Mouse (Mus musculus) neural tube, embryonic 13.5 days (tissue): Measurements from ENCODE around the gene Raph1. TPM values are rescaled to one million over a fixed set of nuclear protein-coding genes. Genes with fewer than 3 reads are reported as not detected.
"Not testable (repeated sequence)": the region's sequence is repeated elsewhere in the genome, so short reads cannot be mapped to it uniquely, and the experiment has no call there.

Experiments used
- ATAC-seq: fragments of 200-750 bp; cut with Nextera tagmentation; 2 replicates; pipeline ENCODE4 v1.8.0; 2017; ENCODE audit warnings: low read depth, mild to moderate bottlenecking, moderate TSS enrichment, moderate library complexity
- H3K27ac ChIP-seq: fragments of 300-500 bp; sonication (generic); replicated peaks from 2 replicates; pipeline ENCODE4 v1.5.1; 2015; ENCODE audit warnings: moderate library complexity, mild to moderate bottlenecking, inconsistent platforms
- H3K27me3 ChIP-seq: fragments of 300-500 bp; sonication (generic); 2 replicates; pipeline ENCODE4 v1.6.1; 2015; ENCODE audit warnings: mild to moderate bottlenecking, inconsistent platforms
- H3K36me3 ChIP-seq: fragments of 300-500 bp; sonication (generic); 2 replicates; pipeline ENCODE4 v1.6.1; 2015; ENCODE audit warnings: mild to moderate bottlenecking, inconsistent platforms
- H3K4me1 ChIP-seq: fragments of 300-500 bp; sonication (generic); replicated peaks from 2 replicates; pipeline ENCODE4 v1.6.1; 2015; ENCODE audit warnings: inconsistent platforms
- H3K4me2 ChIP-seq: fragments of 300-500 bp; sonication (generic); 2 replicates; pipeline ENCODE4 v1.6.1; 2015; ENCODE audit warnings: inconsistent platforms, mild to moderate bottlenecking, moderate library complexity
- H3K4me3 ChIP-seq: fragments of 300-500 bp; sonication (generic); 2 replicates; pipeline ENCODE4 v1.5.1; 2015; ENCODE audit warnings: mild to moderate bottlenecking, inconsistent platforms
- H3K9ac ChIP-seq: fragments of 300-500 bp; sonication (generic); 2 replicates; pipeline ENCODE4 v1.6.1; 2015; ENCODE audit warnings: moderate library complexity, mild to moderate bottlenecking, inconsistent platforms
- H3K9me3 ChIP-seq: fragments of 300-500 bp; sonication (generic); 2 replicates; pipeline ENCODE4 v1.6.1; 2016; ENCODE audit warnings: inconsistent platforms
- WGBS: fragments of 180-500 bp; shearing (Covaris S2); methylation state at CpG from one replicate; pipeline ENCODE4 v1.1.7; 2015; 5-methylcytosine and 5-hydroxymethylcytosine counted together
- microRNA-seq: library from miRNA; unstranded; fragments of <30 nt; microRNA quantifications from one replicate; pipeline ENCODE4, GENCODE M21; 2016
- polyA plus RNA-seq: library from polyadenylated mRNA; unstranded; fragments of >200 nt; fragmentation: Nextera tagmentation; extraction: Ambion mirVana; gene quantifications from 2 replicates; pipeline ENCODE4 v1.2.1, GENCODE M21; 2015

The Raph1 gene
- polyA plus RNA-seq, 1 experiment from 2014 or later = 30.0 TPM

DNA sequence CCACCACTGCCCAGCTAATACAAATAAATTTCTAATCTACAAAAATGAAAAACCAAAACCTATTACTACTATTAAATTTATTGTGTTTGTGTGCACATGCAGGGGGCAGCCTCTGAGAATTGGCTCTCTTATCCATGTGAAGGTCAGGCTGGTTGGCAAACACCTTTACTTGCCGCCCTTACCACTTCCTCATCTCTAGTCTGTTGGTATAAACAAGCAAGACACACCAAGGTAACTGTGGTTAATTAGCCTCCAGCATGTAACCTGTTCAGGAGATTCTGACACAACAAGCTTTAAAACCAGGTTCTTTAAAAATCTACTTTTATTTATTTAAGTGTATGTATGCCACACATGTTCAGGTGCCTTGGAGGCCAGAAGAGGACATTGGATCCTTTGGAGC is 84.0 kb downstream of the Raph1 start:
- H3K9me3 ChIP-seq = no peaks in the 10 kb centered on the region
- H3K36me3 ChIP-seq = peaks cover 36% of the 10 kb centered on the region
- no peak overlapping the region for H3K4me2 ChIP-seq
- ATAC-seq = no peak
- WGBS = 95% methylated on average over 1 of the region's 1 CpGs
- H3K9ac ChIP-seq = no peak overlapping the region
- H3K4me3 ChIP-seq = no peak overlapping the region
- no peaks in the 10 kb centered on the region for H3K27me3 ChIP-seq
- H3K4me1 ChIP-seq = no peaks in the 10 kb centered on the region
- H3K27ac ChIP-seq = no peak overlapping the region

GRCm38 (mm10) chr1:60481561-60481960 is 85.3 kb downstream of the Raph1 start:
- Histone ChIP-seq H3K4me2 (no peak overlapping the region), H3K4me1 (no peaks in the 10 kb centered on the region), H3K36me3 (peaks cover 37% of the 10 kb centered on the region), H3K4me3 (no peak overlapping the region), H3K9ac (no peak overlapping the region), H3K9me3 (no peaks in the 10 kb centered on the region), H3K27me3 (no peaks in the 10 kb centered on the region), H3K27ac (no peak overlapping the region)
- ATAC-seq = no peak
- WGBS = 45% methylated on average over 1 of the region's 1 CpGs

DNA sequence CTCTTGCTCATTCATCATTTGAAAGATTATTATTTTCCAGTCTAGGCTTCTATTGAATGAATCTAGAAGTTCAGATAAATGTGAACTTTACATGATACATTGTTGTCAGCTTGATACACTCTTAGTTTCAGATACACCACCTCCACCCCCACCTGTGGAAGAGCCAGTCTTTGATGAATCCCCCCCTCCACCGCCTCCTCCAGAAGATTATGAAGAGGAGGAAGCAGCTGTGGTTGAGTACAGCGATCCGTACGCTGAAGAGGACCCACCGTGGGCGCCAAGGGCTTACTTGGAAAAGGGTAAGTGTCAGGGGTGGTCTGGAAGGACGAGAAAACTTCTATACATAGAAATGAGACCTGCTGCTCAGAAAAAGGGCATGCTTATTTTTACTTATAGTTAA is 96.4 kb downstream of the Raph1 start:
- no peak for ATAC-seq
- Histone ChIP-seq H3K4me1 (no peaks in the 10 kb centered on the region), H3K36me3 (peaks cover 36% of the 10 kb centered on the region), H3K9me3 (no peaks in the 10 kb centered on the region), H3K4me2 (no peak overlapping the region), H3K27me3 (no peaks in the 10 kb centered on the region), H3K4me3 (no peak overlapping the region), H3K9ac (no peak overlapping the region), H3K27ac (no peak overlapping the region)
- 92% methylated on average over 7 of the region's 7 CpGs for WGBS

DNA sequence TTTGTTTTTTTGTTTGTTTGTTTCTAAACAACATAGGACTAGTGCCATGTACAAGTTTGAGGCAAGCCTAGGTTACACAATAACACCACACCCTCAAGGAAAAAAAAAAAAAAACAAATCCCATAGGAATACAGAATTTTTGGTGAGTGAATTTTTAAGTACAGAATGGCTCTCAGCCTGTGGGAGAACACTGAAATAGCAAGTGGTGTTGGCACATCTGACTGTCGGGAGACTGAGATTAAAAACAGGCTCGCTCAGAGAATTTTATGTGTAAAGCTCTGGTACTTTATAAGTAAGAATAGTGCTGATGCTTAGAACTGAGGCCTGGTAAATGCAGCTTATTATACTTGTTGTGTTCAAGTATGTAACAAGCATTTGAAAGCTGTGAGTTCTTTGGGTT is 97.4 kb downstream of the Raph1 start:
- peaks cover 45% of the 10 kb centered on the region for H3K36me3 ChIP-seq
- 87% methylated on average over 2 of the region's 2 CpGs for WGBS
- H3K27ac ChIP-seq = no peak overlapping the region
- H3K4me1 ChIP-seq = no peaks in the 10 kb centered on the region
- no peak overlapping the region for H3K9ac ChIP-seq
- H3K27me3 ChIP-seq = no peaks in the 10 kb centered on the region
- H3K9me3 ChIP-seq = no peaks in the 10 kb centered on the region
- H3K4me2 ChIP-seq = no peak overlapping the region
- H3K4me3 ChIP-seq = no peak overlapping the region
- ATAC-seq = no peak

DNA sequence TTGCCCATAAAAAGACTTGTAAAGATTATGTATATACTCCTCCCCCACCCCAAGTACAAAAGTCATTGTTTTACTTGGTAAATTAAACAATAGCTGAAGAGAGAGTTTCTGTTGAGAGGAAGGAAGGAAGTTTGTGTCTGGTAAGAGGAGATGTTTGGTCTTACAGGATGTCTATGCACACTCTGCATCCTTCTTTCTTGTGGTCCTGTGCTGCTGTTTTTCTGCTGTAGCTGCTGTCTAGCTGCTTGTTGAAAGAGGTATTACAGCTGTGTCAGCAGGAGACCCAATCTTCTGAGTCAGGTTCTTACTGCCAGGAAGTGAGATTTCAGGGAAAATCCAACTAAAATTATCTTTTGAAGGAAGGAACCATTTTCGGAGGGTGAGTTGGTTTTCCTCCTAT is 106.3 kb downstream of the Raph1 start:
- no peak overlapping the region for H3K9ac ChIP-seq
- 88% methylated on average over 1 of the region's 1 CpGs for WGBS
- H3K27ac ChIP-seq = no peak overlapping the region
- no peaks in the 10 kb centered on the region for H3K4me1 ChIP-seq
- no peaks in the 10 kb centered on the region for H3K9me3 ChIP-seq
- no peak overlapping the region for H3K4me3 ChIP-seq
- ATAC-seq = no peak
- no peak overlapping the region for H3K4me2 ChIP-seq
- H3K27me3 ChIP-seq = no peaks in the 10 kb centered on the region
- H3K36me3 ChIP-seq = peaks cover 31% of the 10 kb centered on the region

GRCm38 (mm10) chr1:60449896-60450295 is 117.0 kb downstream of the Raph1 start:
- H3K9me3 ChIP-seq = no peaks in the 10 kb centered on the region
- H3K27ac ChIP-seq = no peak overlapping the region
- ATAC-seq = no peak
- peaks cover 52% of the 10 kb centered on the region for H3K36me3 ChIP-seq
- H3K4me3 ChIP-seq = no peak overlapping the region
- no peaks in the 10 kb centered on the region for H3K27me3 ChIP-seq
- 41% methylated on average over 1 of the region's 1 CpGs for WGBS
- H3K9ac ChIP-seq = no peak overlapping the region
- H3K4me1 ChIP-seq = no peaks in the 10 kb centered on the region
- H3K4me2 ChIP-seq = no peak overlapping the region

GRCm38 (mm10) chr1:60447067-60447466 is 119.8 kb downstream of the Raph1 start:
- Histone ChIP-seq H3K27ac (no peak overlapping the region), H3K36me3 (peaks cover 45% of the 10 kb centered on the region), H3K27me3 (no peaks in the 10 kb centered on the region), H3K9me3 (no peaks in the 10 kb centered on the region), H3K4me2 (no peak overlapping the region), H3K4me1 (no peaks in the 10 kb centered on the region), H3K4me3 (no peak overlapping the region), H3K9ac (no peak overlapping the region)
- 82% methylated on average over 12 of the region's 12 CpGs for WGBS
- ATAC-seq = no peak

DNA sequence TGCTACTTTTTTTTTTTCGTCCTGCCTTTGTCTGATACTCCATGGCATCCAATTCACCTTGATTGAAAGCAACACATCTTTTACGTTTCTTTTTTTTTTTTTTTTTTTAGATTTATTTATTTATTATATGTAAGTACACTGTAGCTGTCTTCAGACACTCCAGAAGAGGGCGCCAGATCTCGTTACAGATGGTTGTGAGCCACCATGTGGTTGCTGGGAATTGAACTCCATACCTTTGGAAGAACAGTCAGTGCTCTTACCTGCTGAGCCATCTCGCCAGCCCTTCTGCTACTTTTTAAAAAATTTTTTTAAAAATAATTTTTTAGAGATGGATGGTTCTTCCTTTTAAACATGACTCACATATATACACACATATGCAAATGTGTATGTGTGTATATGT is 125.5 kb downstream of the Raph1 start:
- H3K4me3 ChIP-seq = not testable (repeated sequence)

DNA sequence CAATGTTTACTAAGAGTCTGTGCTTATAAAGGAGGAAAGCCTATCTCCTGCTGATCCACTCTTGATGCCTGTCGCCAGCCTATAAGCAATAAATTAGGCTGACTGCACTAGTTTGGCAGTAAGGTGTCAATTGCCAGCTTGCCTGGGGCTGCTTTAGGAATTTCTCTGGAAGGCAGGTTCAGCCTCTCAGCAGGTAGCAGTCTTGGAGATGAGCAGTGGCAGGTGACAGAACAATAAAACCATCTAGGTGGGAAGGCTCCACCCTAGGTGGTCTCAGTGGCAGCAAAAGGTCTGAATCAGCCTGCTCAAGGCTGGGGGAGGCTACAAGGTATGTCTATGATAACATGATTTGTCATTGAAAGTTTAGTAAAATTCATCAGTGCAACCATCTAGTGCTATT is 134.4 kb downstream of the Raph1 start:
- H3K36me3 ChIP-seq = peaks cover 8% of the 10 kb centered on the region; the same call in 1 of the 2 replicates
- H3K27ac ChIP-seq = no peak overlapping the region
- H3K4me3 ChIP-seq = no peak overlapping the region
- no peaks in the 10 kb centered on the region for H3K9me3 ChIP-seq
- ATAC-seq = no peak
- 6% methylated on average over 1 of the region's 1 CpGs for WGBS
- H3K27me3 ChIP-seq = no peaks in the 10 kb centered on the region
- peaks cover 6% of the 10 kb centered on the region for H3K4me1 ChIP-seq
- H3K4me2 ChIP-seq = no peak overlapping the region
- H3K9ac ChIP-seq = no peak overlapping the region

More for the DNA sequence above, 125.5 kb downstream of the Raph1 start:
- H3K4me1 ChIP-seq, H3K4me2 ChIP-seq, H3K27ac ChIP-seq, H3K9me3 ChIP-seq, H3K9ac ChIP-seq, ATAC-seq, H3K27me3 ChIP-seq: not testable (repeated sequence)
- H3K36me3 ChIP-seq = peaks cover 28% of the 10 kb centered on the region
- 86% methylated on average over 5 of the region's 5 CpGs for WGBS

Small RNAs within 50 kb of the gene (microRNA-seq; reads per million reads assigned to microRNA genes)
- not detected for gene Gm23762

Other genes starting within 250 kb of the Raph1 start
- gene Cyp20a1, start 223.8 kb downstream of the Raph1 start, polyA plus RNA-seq = 20.3 and 23.5 TPM in 2 replicates
- 73.2 TPM in 2 replicates for gene Abi2, start 157.5 kb downstream of the Raph1 start, polyA plus RNA-seq
- gene Cd28, start 149.7 kb upstream of the Raph1 start, polyA plus RNA-seq = 0.18 and 0.24 TPM in 2 replicates